Comparison of ENCODE assay signal across 9 mouse cellular contexts in genomic region chr8:26626651-26627077, GRCm38 (mm10).
DNase-seq lines count a peak whose midpoint lies in the region; ATAC-seq lines count a peak whose summit lies in the region.
"Had no signal": no experiment of that assay in that cellular context is flagged by ENCODE, and none has a peak within 500 bp of the region (broad histone marks: within the 10 kb centered on the region; RNA-seq: fewer than 3 reads in every experiment).

No protein-coding gene starts in this region.

- no peak overlapping the region for H3K4me2 ChIP-seq in hindbrain, embryonic 11.5 days (replicated peaks; ENCODE audit: low read depth, low read length)

- H3K4me1 ChIP-seq in hindbrain, embryonic 11.5 days (replicated peaks; ENCODE audit: control insufficient read depth, insufficient read depth, low read length): peaks cover 8% of the 10 kb centered on the region; the same call in 1 of the 2 replicates

- DNase-seq in cerebellum, postnatal 14 days: peak; percentile 16 to 18
- DNase-seq in embryo, embryonic 10.5 days (ENCODE audit: low spot score): peak; percentile 34
- DNase-seq in hindbrain, embryonic 11.5 days (ENCODE audit: low spot score): peak; percentile 27
- DNase-seq in lung, postnatal 25 days (ENCODE audit: low spot score): peak; percentile 1
- DNase-seq in layer of hippocampus, adult 9-10 months (ENCODE audit: low spot score): no peak
- no peak for DNase-seq in adrenal gland, adult 18-20 months (ENCODE audit: low spot score in 2 of 2)
- DNase-seq in layer of hippocampus, adult 11-12 months (ENCODE audit: low spot score): no peak
- DNase-seq: thymus, postnatal 25 days had no signal

- H3K9me3 ChIP-seq in hindbrain, embryonic 11.5 days (ENCODE audit: control insufficient read depth, low read length): no peaks in the 10 kb centered on the region

- H3K9ac ChIP-seq in hindbrain, embryonic 11.5 days (ENCODE audit: low read depth, low read length): no peak overlapping the region

- WGBS in hindbrain, embryonic 11.5 days: 56% methylated on average over 17 of the region's 17 CpGs

- no peaks in the 10 kb centered on the region for H3K36me3 ChIP-seq in hindbrain, embryonic 11.5 days (ENCODE audit: control insufficient read depth, insufficient read depth, low read length)

- ATAC-seq in cerebellum, adult (ENCODE audit: insufficient number of reproducible peaks, low FRiP score, low TSS enrichment): no peak
- ATAC-seq in hindbrain, embryonic 11.5 days (ENCODE audit: low FRiP score): no peak

- peak overlapping the region; percentile 43; the same call in 1 of the 2 replicates for H3K27ac ChIP-seq in hindbrain, embryonic 11.5 days (ENCODE audit: low read depth, low read length)

- H3K27me3 ChIP-seq in hindbrain, embryonic 11.5 days (ENCODE audit: control insufficient read depth, insufficient read depth, low read length): no peaks in the 10 kb centered on the region

- no peak overlapping the region for H3K4me3 ChIP-seq in hindbrain, embryonic 11.5 days (ENCODE audit: low read depth, low read length)

Comparison
In these comparisons a context has a peak if more than half of its experiments do, and no peak if none do; other contexts are left out.
1. DNase-seq: peak in cerebellum, postnatal 14 days (2 of 2), embryo, embryonic 10.5 days (single experiment), hindbrain, embryonic 11.5 days (single experiment) and lung, postnatal 25 days (single experiment); none in layer of hippocampus, adult 9-10 months (single experiment), adrenal gland, adult 18-20 months (0 of 2) and layer of hippocampus, adult 11-12 months (single experiment).